Mouse (Mus musculus) embryo, embryonic 10.5 days (tissue): ENCODE measurements around the gene Rnf25.

ENCODE experiments used
- DNase-seq: peaks from one replicate; pipeline ENCODE4 v3.0.0-alpha.2; 2015; ENCODE audit warnings: low spot score

Rnf25 gene

GRCm38 (mm10) chr1:74601267-74601962 is at the start of gene Rnf25, which contains the start of gene Stk36:
Rnf25 (minus strand) TSS chr1:74601397.
Stk36 (plus strand) TSS chr1:74601445.
- DNase-seq: peak; percentile 97

DNA sequence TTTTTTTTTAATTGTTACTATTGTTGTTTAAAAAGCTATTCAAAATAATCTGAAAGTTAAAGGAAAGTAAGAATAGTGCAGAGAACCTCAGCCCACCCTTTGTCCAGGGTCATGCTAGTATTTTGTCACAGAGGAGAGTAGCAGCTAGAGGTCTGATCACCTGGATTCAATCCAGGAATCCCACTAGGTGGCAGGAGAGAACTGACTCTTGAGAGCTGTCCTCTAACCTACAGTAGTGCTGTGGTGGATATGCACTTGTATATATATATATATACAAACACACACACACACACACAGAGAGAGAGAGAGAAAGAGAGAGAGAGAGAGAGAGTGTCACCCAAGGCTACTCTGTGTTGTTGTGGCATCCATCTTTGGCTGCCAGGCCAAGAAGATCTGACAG is 42.7 kb upstream of the Rnf25 start:
- DNase-seq: peak; percentile 58

- DNase-seq: no peak
Measured at GRCm38 (mm10) chr1:74643524-74643923, 42.3 kb upstream of the Rnf25 start.

GRCm38 (mm10) chr1:74632734-74633133 is 31.5 kb upstream of the Rnf25 start:
- no peak for DNase-seq

GRCm38 (mm10) chr1:74628001-74628400 is 26.8 kb upstream of the Rnf25 start:
- DNase-seq: peak; percentile 53

- no peak for DNase-seq
Measured at GRCm38 (mm10) chr1:74626076-74626475, 24.9 kb upstream of the Rnf25 start.

DNA sequence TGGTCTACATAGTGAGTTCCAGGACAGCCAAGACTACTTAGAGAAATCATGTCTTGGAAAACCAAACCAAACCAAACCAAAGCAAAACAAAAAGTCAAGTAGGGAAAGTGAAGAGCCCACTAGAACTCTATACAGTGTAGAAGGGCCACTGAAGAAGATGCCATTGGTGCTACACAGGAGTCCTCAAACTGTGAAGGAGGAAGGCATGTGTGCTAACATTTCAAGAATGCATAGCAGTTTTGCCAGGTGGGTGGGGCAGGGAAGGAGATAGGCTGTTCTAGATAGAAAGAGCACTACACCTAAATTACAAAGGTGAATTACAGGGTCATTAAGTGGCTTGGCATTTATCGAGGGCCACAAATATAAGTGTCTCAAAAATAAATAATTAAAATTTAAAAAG is 23.0 kb upstream of the Rnf25 start:
- DNase-seq: no peak

DNA sequence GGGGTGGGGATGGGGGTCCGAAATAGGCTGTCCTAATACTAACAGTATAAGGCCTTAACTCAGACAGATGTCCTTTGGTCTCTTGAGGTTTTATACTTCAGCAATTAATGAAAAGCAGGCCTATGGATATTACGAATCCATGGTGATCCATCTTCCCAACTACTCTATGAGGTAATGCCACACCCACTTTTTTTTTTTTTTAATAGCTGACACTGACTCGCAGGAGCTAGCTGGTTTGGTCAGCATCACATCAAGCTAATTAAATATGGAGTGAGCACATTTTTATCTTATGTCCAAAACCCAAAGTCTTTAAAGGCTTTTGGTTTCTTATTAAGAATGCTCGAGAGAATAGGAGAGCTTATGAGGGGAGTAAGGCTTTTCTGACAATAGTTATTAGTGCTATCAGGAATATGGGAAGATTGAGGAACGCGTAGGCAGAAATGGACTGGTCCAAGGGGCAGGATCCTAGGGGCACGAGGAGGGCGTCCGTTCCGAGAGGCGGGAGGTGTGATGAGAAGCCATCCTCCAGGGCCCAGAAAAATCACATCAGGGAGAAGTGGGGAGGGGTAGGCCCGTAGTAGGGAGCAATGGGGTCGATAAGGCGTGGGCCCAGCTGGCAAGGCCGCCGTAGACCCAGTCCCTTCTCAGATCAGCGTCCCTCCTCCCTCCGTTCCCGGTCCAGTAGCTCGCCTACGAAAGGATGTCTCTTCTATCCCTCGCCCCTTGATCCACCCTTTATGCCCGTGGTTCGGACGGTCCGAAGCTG is 513 bp downstream of the Rnf25 start:
- DNase-seq: no peak

GRCm38 (mm10) chr1:74594434-74594833 is 6.8 kb downstream of the Rnf25 start:
- DNase-seq: no peak

DNA sequence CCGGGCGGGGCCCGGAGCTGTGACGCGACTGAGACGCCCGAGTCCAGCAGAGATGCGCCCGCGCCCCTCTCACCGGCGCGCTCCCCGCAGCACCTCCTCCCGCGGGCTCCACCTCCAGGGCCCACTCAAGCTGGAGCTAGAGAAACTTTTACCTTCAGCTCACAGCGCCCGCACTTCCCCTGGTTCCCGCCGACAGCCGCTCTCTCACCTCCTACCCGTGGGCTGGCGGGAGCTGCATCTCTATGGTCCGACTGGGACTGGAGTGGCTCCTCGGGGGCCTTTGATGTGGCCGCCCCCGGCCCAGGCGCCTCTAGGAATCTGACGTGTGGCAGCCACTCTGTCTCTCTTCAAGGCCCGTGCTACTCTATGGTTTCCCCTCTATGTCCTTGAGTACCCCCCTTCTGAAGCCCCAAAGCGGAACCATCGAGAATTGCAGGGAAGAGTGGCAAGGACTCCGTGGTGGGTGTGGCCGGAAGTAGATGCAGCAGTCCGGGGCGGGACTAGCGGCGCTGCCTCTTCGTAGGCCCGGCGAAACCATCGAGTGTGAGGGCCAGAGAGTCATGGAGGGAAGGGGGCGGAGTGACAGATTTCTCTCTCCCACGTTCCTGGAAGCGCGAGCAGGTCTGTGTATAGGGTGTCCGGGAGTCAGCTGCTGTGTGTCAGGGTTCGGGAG is 13.3 kb downstream of the Rnf25 start, which contains the start of the genes Zfp142 and Bcs1l:
Zfp142 (minus strand) TSS at position 474 of the 673 bp plus-strand sequence.
Bcs1l (plus strand) TSS at position 517 of the 673 bp plus-strand sequence.
- peak; percentile 100 for DNase-seq

- no peak for DNase-seq
Measured at GRCm38 (mm10) chr1:74587233-74587772, 13.9 kb downstream of the Rnf25 start.

GRCm38 (mm10) chr1:74584616-74585398 is 16.4 kb downstream of the Rnf25 start:
- no peak for DNase-seq

DNA sequence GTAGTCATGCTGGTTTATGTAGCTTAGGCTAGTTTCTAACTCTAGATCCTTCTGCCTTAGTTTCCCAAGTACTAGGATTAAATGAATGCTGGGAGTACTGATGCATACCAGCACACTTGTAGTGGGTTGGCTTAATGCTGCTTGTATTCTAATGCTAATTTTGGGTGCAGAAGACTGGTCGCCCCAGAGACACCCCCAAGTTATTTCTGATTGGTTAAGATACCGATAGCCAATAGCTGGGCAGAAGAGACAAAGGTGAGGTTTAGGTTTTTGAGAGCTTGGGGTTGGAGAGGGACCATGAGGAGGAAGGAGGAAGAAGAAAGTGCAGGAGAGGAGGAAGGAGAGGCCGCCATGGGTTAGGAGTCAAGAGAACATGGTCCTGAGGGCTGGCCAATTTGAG is 18.6 kb downstream of the Rnf25 start:
- DNase-seq: no peak

DNA sequence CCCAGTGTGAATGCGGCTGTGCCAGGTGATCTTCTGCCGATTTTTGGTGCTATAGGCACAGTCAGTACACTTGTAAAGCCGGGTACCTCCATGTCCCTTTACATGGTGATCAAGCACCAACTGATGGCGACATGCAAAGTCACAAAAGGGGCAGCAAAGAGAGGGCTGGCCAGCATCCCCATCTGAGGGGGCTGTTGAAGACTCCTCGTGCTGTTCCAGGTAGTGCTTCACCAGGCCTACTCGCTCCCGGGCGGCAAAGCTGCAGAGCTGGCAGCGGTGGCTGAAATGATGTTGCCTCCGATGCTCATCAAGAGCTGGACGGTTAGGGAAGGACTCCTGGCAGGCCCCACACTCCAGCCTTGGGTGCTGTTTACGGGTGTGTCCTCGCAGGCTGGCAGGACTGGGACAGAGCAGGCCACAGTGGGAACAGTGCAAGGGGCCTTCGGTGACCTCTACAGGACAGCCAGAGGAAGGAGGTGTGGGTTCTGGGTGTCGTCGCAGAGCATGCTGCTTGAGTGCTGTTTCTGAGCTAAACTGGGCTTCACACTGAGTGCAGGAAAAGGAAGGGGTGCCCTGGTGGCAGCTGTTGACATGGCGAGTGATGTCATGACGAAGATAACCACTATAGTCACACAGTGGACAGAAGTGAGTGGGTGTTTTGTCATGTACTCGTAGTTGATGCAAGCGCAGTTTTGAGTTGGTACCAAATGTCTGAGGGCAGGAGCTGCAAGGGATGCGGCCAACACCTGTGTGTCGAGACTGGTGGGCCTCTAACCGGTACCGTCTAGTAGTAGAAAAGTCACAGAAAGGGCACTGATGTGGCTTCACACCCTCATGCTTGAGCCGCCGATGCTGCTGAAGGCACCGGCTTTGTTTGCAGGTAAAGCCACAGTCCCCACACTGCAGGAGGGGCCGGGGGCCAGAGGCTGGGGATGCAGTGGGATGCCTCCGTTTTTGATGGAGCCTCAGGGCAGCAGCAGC is 31.2 kb downstream of the Rnf25 start:
- no peak for DNase-seq

DNA sequence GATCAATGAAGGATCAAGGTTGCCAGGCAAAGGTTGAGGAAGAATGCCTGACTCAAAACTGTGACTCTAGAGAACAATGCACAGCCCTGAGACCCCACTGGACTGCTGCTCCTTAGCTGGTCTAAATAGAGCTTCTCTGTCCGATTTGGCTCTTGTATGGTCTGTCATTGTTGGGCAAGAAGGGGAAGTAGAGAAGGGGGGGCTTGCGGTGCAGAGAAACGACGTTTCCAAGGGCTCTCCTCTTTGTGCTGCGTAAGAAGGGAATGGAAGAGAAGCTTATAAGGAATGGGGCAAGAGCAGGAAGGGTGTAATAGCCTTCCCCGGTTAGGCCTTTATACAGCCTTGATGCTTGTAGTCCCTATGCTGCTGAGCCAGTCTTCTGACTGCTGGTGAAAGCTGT is 35.4 kb downstream of the Rnf25 start:
- DNase-seq: no peak

- no peak for DNase-seq
Measured at GRCm38 (mm10) chr1:74559061-74559460, 42.1 kb downstream of the Rnf25 start.

- no peak for DNase-seq
Measured at GRCm38 (mm10) chr1:74544184-74544583, 57.0 kb downstream of the Rnf25 start, which contains the start of gene Usp37. Usp37 (minus strand) TSS chr1:74544284.
